ENCODE assay signal across 11 mouse cellular contexts in the genomic region with DNA sequence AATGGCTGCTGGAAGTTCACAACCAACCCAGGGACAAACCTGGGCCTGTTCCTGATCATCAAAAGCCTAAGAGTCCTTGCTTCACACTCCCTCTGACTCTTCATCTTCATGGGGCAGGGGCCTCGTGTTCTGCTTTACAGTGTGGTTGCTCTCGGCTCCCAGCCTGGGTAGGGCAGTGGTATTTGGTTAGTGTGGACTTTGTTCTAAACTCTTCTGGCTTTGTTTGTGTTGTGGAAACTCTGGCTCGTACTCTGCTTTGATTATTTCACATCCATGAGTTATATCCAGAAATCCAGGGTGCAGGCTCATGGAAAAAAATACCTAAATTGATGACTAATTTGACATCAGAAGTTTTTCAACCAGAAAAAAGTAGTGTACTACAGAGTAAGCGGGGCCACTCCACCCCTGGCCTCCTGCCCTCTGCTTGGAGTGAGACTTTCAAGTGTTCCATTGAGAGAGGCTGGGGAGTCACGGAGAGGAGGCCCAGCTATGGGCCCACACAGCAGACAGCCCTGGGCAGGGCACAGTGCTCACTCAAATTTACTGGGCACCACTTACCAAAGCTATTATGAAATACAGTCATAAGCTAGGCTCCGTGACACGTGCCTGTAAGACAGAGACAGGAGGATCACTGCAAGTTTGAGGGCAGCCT.
DNase-seq lines count a peak whose midpoint lies in the region; ATAC-seq and TF ChIP-seq lines count a peak whose summit lies in the region.
"Had no signal": no experiment of that assay in that cellular context is flagged by ENCODE, and none has a peak within 500 bp of the region (broad histone marks: within the 10 kb centered on the region; RNA-seq: fewer than 3 reads in every experiment).

No protein-coding gene starts in this region.

- ATAC-seq in kidney, embryonic 16.5 days (ENCODE audit: low FRiP score, low TSS enrichment), result 0 out of 2 replicates have a peak, but pooled peaks have one; percentile 27
- ATAC-seq in liver, postnatal 0 days, result peak; percentile 98
- ATAC-seq in stomach, embryonic 14.5 days (ENCODE audit: insufficient number of reproducible peaks, insufficient read depth, low FRiP score, low read depth), result peak; percentile 39; the same call in 1 of the 2 replicates
- ATAC-seq in midbrain, embryonic 14.5 days (ENCODE audit: low FRiP score, low TSS enrichment), result no peak

- no peak for DNase-seq in kidney, postnatal 10 days
- DNase-seq in gastrocnemius, postnatal 25 days, result peak; percentile 43
- DNase-seq in liver, postnatal 0 days, result peak; percentile 34
- no peak for DNase-seq in retina, embryonic 14.5 days (ENCODE audit: low spot score)
- no peak for DNase-seq in midbrain, embryonic 14.5 days
- no peak for DNase-seq in spleen, postnatal 14 days (ENCODE audit: low spot score in 2 of 2)
- DNase-seq: heart, postnatal 14 days; retina, postnatal 1 day had no signal

- no peaks in the 10 kb centered on the region for H3K36me3 ChIP-seq in kidney, embryonic 16.5 days (ENCODE audit: insufficient read depth, low read length)
- H3K36me3 ChIP-seq in liver, postnatal 0 days (replicated peaks; ENCODE audit: insufficient read depth, low read length), result no peaks in the 10 kb centered on the region
- H3K36me3 ChIP-seq in stomach, embryonic 14.5 days (ENCODE audit: control insufficient read depth, insufficient read depth, low read length), result no peaks in the 10 kb centered on the region
- H3K36me3 ChIP-seq in midbrain, embryonic 14.5 days (ENCODE audit: control insufficient read depth, insufficient read depth, low read length), result no peaks in the 10 kb centered on the region

- H3K4me1 ChIP-seq in kidney, embryonic 16.5 days (ENCODE audit: insufficient read depth, low read length), result no peaks in the 10 kb centered on the region
- H3K4me1 ChIP-seq in liver, postnatal 0 days (ENCODE audit: insufficient read depth), result no peaks in the 10 kb centered on the region
- H3K4me1 ChIP-seq in stomach, embryonic 14.5 days (ENCODE audit: control insufficient read depth, insufficient read depth, low read length), result peaks cover 15% of the 10 kb centered on the region; the same call in 1 of the 2 replicates
- H3K4me1 ChIP-seq in midbrain, embryonic 14.5 days (ENCODE audit: control insufficient read depth, insufficient read depth, low read length), result no peaks in the 10 kb centered on the region

- H3K4me2 ChIP-seq in kidney, embryonic 16.5 days (replicated peaks; ENCODE audit: low read depth, low read length), result no peak overlapping the region
- no peak overlapping the region for H3K4me2 ChIP-seq in liver, postnatal 0 days (ENCODE audit: low read depth, low read length)
- H3K4me2 ChIP-seq in stomach, embryonic 14.5 days (replicated peaks; ENCODE audit: low read depth, low read length), result no peak overlapping the region
- no peak overlapping the region for H3K4me2 ChIP-seq in midbrain, embryonic 14.5 days (ENCODE audit: low read length)
- H3K4me2 ChIP-seq: midbrain, embryonic 11.5 days had no signal

- H3K9me3 ChIP-seq in kidney, embryonic 16.5 days (ENCODE audit: low read length), result no peaks in the 10 kb centered on the region
- no peaks in the 10 kb centered on the region for H3K9me3 ChIP-seq in liver, postnatal 0 days (ENCODE audit: low read length)
- H3K9me3 ChIP-seq in stomach, embryonic 14.5 days (ENCODE audit: control insufficient read depth, low read depth, low read length), result no peaks in the 10 kb centered on the region
- H3K9me3 ChIP-seq in midbrain, embryonic 14.5 days (ENCODE audit: control insufficient read depth, low read length), result no peaks in the 10 kb centered on the region

- TF ChIP-seq EP300 in liver, postnatal 0 days (IDR thresholded peaks at IDR 0.05; ENCODE audit: low read depth), result no peak; the same call in 1 of the 2 replicates

- H3K9ac ChIP-seq in kidney, embryonic 16.5 days (replicated peaks; ENCODE audit: low read length), result no peak overlapping the region
- no peak overlapping the region for H3K9ac ChIP-seq in liver, postnatal 0 days (replicated peaks)
- H3K9ac ChIP-seq in stomach, embryonic 14.5 days (replicated peaks; ENCODE audit: low read depth, low read length), result no peak overlapping the region
- H3K9ac ChIP-seq in midbrain, embryonic 14.5 days (replicated peaks; ENCODE audit: low read length), result no peak overlapping the region

- TF ChIP-seq CTCF in liver, postnatal 0 days (IDR thresholded peaks at IDR 0.05; ENCODE audit: low read depth), result no peak

- no peak overlapping the region for H3K27ac ChIP-seq in kidney, embryonic 16.5 days (ENCODE audit: low read length)
- peak overlapping the region; percentile 82 for H3K27ac ChIP-seq in liver, postnatal 0 days (ENCODE audit: low read depth)
- H3K27ac ChIP-seq in stomach, embryonic 14.5 days (ENCODE audit: low read length), result no peak overlapping the region
- H3K27ac ChIP-seq in midbrain, embryonic 14.5 days (replicated peaks; ENCODE audit: low read depth, low read length), result no peak overlapping the region

- no peaks in the 10 kb centered on the region; the same call in 1 of the 2 replicates for H3K27me3 ChIP-seq in kidney, embryonic 16.5 days (ENCODE audit: insufficient read depth, low read length)
- H3K27me3 ChIP-seq in liver, postnatal 0 days (ENCODE audit: insufficient read depth, low read length), result no peaks in the 10 kb centered on the region
- no peaks in the 10 kb centered on the region for H3K27me3 ChIP-seq in stomach, embryonic 14.5 days (ENCODE audit: control insufficient read depth, insufficient read depth, low read length)
- H3K27me3 ChIP-seq in midbrain, embryonic 14.5 days (ENCODE audit: control insufficient read depth, insufficient read depth, low read length), result no peaks in the 10 kb centered on the region

- 64% methylated on average over 7 of the region's 7 CpGs for WGBS in kidney, embryonic 16.5 days
- 54% methylated on average over 7 of the region's 7 CpGs for WGBS in liver, postnatal 0 days (ENCODE audit: insufficient replicate concordance)
- 60% methylated on average over 7 of the region's 7 CpGs for WGBS in stomach, embryonic 14.5 days
- WGBS in midbrain, embryonic 14.5 days, result 87% methylated on average over 7 of the region's 7 CpGs

- H3K4me3 ChIP-seq in kidney, embryonic 16.5 days (ENCODE audit: low read length), result no peak overlapping the region
- no peak overlapping the region for H3K4me3 ChIP-seq in liver, postnatal 0 days (ENCODE audit: low read depth, low read length)
- H3K4me3 ChIP-seq in stomach, embryonic 14.5 days (ENCODE audit: low read depth, low read length), result no peak overlapping the region
- no peak overlapping the region for H3K4me3 ChIP-seq in midbrain, embryonic 14.5 days (replicated peaks; ENCODE audit: low read depth, low read length)

Comparison
In these comparisons a context has a peak if more than half of its experiments do, and no peak if none do; other contexts are left out.
1. DNase-seq: peak in gastrocnemius, postnatal 25 days (single experiment) and liver, postnatal 0 days (single experiment); none in kidney, postnatal 10 days (single experiment), retina, embryonic 14.5 days (single experiment), midbrain, embryonic 14.5 days (single experiment) and spleen, postnatal 14 days (0 of 2).